Mouse (Mus musculus) Patski (cell line): ENCODE measurements around the gene Cdh22. TPM values are rescaled to one million over a fixed set of nuclear protein-coding genes. Genes with fewer than 3 reads are reported as not detected.

Experiments used
- ATAC-seq: fragments of 100-300 bp; one replicate; pipeline ENCODE4 v1.8.0; 2021
- CTCF ChIA-PET: fragments of 350-600 bp; sonication (Branson Sonifier 250); formaldehyde crosslinking; loops from one replicate; lab custom pipeline; 2022; ENCODE audit warnings: inconsistent platforms; lab: Charles Lee
- POLR2A ChIA-PET: fragments of 350-600 bp; sonication (Branson Sonifier 250); formaldehyde crosslinking; loops from one replicate; lab custom pipeline; 2022; ENCODE audit warnings: antibody characterized with exemption, inconsistent platforms; lab: Charles Lee
- DNase-seq: peaks from one replicate; pipeline ENCODE4 v3.0.0-alpha.2; 2011; ENCODE audit warnings: low read depth, low spot score
- H3K27me3 ChIP-seq: fragments of 371-371 bp; one replicate; pipeline ENCODE4 v1.5.1; 2021
- CTCF ChIP-seq: fragments of 100-300 bp; IDR thresholded peaks from one replicate; pipeline ENCODE4 v1.5.1; 2021
- in situ Hi-C: fragments of 300-500 bp; cut with MboI; formaldehyde crosslinking; loops from 3 replicates; pipeline ENCODE4 v1.11.1; 2018; ENCODE audit warnings: low pct_unique_long_range_greater_than_20kb, mixed read lengths
- polyA plus RNA-seq: library from polyadenylated mRNA; unstranded; gene quantifications from one replicate; pipeline ENCODE4 v1.2.3, GENCODE M21; 2021

Cdh22 gene
- polyA plus RNA-seq, 1 experiment from 2014 or later, result not detected

GRCm38 (mm10) chr2:165153006-165153405, 81.6 kb downstream of the Cdh22 start:
- ATAC-seq, result no peak
- CTCF ChIA-PET, result no interaction called here

GRCm38 (mm10) chr2:165149741-165150140, 84.9 kb downstream of the Cdh22 start:
- DNase-seq, result no peak
- in situ Hi-C loops, result no loop called here
- TF ChIP-seq CTCF, result no peak
- peaks cover 38% of the 10 kb centered on the region for H3K27me3 ChIP-seq
- ATAC-seq, result no peak
- POLR2A ChIA-PET, result interaction anchor here (0.6 kb wide), 1 partner anchor 139 kb away, joined by 9 read pairs; no protein-coding TSS in a partner anchor
- CTCF ChIA-PET, result no interaction called here

More at GRCm38 (mm10) chr2:165153006-165153405, 81.6 kb downstream of the Cdh22 start:
- peaks cover 29% of the 10 kb centered on the region for H3K27me3 ChIP-seq
- no peak for DNase-seq
- TF ChIP-seq CTCF, result no peak
- in situ Hi-C loops, result no loop called here
- POLR2A ChIA-PET, result no interaction called here

DNA sequence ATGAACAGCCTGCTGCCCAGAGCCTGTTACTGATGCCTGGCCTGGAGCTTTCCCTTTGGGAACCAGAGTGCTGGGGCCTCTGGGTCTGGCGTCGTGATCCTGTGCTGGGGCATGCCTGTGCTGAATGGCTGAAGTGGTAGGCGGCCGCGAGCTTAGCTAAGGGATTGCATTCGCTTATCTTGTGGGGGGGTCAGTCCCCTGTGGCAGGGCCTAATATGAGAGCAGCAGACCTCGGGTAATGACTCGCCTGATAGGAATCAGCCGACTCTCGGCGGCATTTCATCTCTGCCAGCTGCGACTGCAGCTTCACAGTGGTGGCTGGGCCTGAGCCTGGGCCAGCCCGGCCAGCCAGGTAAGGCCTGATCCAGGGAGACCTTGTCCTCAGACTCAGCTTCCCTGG, 88.8 kb downstream of the Cdh22 start:
- POLR2A ChIA-PET, result no interaction called here
- in situ Hi-C loops, result no loop called here
- DNase-seq, result no peak
- CTCF ChIA-PET, result interaction anchor here (1.3 kb wide), 1 partner anchor 10 kb away, joined by 3 read pairs; no protein-coding TSS in a partner anchor
- ATAC-seq, result no peak
- TF ChIP-seq CTCF, result no peak
- peaks cover 28% of the 10 kb centered on the region for H3K27me3 ChIP-seq

DNA sequence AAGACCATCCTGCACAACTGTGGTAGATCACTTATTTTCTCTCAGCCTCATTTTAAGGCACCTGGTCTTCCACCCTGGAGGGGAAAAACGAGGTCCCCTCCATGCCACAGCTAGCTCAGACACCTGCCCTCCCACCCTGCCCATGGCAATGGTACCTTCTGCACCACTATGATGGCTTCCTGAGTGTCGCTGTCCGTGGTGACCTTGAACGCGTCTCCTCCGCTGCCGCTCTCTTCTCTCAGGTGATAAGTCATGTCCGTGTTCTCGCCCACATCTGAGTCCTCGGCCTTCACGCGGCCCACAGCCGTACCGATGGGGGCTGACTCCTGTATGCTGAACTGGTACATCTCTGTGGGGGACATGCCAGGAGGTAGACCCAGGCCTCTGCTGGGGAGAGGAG, 91.2 kb downstream of the Cdh22 start:
- H3K27me3 ChIP-seq, result peaks cover 35% of the 10 kb centered on the region
- ChIA-PET POLR2A (no interaction called here), CTCF (no interaction called here)
- TF ChIP-seq CTCF, result no peak
- ATAC-seq (no peak), DNase-seq (no peak)
- in situ Hi-C loops, result no loop called here

DNA sequence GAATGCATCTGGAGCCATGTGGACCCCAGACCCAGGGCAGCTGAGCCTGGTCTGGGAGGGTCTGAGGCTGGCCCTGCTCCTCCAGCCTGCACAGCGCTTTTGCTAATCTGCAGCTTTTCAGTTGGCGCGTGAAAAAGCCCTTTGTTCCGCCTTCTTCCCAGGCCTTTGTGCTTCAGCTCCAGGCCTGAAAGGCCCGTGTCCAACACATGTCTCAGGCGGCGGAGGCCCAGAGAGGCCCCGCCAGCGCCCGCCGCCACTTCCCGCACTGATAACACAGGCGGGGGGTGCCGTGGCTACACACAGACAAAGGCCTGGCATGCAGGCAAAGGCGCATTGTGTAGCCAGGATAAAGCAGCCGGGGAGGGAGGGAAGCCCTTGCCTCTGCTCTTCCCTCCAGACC, 98.6 kb downstream of the Cdh22 start:
- no peak for DNase-seq

DNA sequence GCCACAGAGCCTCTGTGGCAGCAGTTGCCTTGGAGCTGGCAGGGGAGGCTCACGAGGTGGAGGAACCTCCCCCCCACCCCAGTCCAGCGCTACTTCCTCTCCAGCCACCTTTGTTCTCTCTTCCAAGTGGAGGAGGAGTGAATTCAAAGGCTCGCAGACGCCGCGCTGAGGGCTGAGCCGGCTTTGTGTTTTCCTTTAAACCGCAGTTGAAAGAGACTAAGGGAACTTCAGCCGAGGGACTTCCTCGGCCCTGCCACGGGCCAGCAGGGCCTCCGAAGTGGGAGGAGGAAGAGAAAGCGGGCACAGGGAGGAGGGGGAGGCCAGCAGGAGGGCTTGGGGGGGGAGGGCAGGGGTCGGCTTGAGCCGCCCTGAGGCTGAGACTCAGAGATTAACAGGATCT, 101.1 kb downstream of the Cdh22 start:
- TF ChIP-seq CTCF, result no peak
- H3K27me3 ChIP-seq, result peaks cover 34% of the 10 kb centered on the region
- ATAC-seq (no peak), DNase-seq (no peak)
- in situ Hi-C loops, result no loop called here
- ChIA-PET POLR2A (no interaction called here), CTCF (no interaction called here)

More for the DNA sequence above, 98.6 kb downstream of the Cdh22 start:
- CTCF ChIA-PET, result no interaction called here
- ATAC-seq, result no peak
- peaks cover 31% of the 10 kb centered on the region for H3K27me3 ChIP-seq
- in situ Hi-C loops, result no loop called here
- POLR2A ChIA-PET, result no interaction called here
- TF ChIP-seq CTCF, result no peak

DNA sequence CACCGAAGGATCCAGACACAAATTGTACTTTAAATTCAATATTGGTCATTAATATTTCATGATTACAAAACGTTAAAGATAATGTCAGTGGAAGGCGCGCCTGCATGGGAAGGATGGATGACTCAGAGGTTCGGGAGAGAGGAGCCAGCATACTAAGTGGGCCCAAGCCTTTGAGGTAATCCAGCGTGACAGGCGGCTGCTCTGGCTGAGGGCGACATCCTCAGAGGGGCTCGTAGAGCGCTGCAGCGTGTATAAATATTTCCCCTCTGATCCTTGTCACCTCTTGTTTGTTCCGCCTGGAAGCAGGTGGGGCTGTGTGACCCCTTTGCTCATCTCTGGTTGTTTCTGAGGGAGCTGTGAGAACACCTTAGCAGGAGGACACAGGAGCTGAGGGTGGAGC, 103.2 kb downstream of the Cdh22 start:
- H3K27me3 ChIP-seq, result peaks cover 53% of the 10 kb centered on the region
- in situ Hi-C loops, result no loop called here
- ATAC-seq (no peak), DNase-seq (no peak)
- CTCF ChIA-PET, result no interaction called here
- POLR2A ChIA-PET, result no interaction called here
- TF ChIP-seq CTCF, result no peak

- ATAC-seq (no peak), DNase-seq (no peak)
- CTCF ChIA-PET, result no interaction called here
- H3K27me3 ChIP-seq, result peaks cover 52% of the 10 kb centered on the region
- no peak for TF ChIP-seq CTCF
- POLR2A ChIA-PET, result no interaction called here
- in situ Hi-C loops, result no loop called here
Observed at GRCm38 (mm10) chr2:165129189-165129588, 105.5 kb downstream of the Cdh22 start.

DNA sequence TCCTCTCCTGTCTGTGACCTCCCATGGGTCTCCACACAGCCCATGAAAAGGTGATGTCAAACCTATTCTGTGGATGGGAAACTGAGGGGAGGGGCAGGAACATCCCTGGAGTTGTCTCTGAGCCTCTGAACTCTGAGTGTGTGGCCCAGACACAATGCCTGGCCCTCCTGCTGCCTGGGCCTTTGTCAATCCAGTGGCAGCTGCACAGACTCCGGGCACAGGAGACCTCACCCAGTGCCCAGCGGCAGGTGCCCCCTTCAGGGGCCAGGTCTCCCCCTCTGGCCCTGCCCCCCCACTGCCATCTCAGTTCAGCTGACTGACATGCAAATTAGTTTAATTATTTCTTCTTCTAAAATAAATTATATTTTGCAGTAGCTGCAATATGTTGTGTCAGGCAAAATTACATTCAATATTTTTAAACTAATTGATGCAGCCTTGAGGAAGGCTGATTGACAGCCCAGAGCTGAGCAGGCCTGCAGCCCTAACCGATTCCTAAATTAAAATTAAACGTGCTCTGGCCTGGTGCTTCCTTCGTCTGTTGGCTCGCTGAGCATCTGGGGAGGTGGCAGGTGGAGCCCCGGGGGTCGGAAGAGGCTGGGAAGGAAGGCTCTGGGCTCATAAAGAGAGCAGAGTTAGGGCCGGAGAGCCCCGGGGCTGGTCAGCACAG, 107.6 kb downstream of the Cdh22 start:
- ATAC-seq (no peak), DNase-seq (no peak)
- POLR2A ChIA-PET, result no interaction called here
- in situ Hi-C loops, result no loop called here
- H3K27me3 ChIP-seq, result peaks cover 41% of the 10 kb centered on the region
- no peak for TF ChIP-seq CTCF
- CTCF ChIA-PET, result no interaction called here

DNA sequence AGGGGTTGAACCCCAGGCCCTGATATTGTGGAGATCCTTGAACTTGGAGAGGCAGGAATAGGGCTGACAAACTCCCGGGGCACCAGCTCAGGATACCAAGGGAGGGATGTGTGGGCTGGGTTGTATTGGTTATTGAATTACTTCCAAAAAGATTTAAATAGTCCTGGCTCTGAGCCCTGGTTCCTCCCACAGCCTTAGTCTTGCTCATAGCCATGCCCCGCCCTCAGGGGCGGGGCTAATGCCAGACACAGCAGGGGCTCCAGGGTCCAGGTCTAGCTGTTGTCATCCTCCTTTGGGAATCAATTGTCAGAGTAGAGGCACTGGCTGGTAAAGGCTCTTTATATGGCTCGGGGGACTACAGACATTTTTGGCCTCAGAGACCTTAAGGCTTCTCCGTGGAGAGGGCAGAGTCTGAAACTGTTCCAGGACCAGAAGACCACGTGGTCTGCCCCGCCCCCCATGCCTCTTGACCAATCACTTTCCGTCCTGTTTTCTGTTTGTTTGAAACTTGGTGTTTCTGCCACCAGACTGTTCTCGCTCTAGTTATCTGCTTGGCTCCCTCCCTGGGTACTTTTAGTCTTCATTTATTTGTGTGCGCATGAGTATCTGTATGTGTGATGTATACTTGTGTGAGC, 113.3 kb downstream of the Cdh22 start:
- H3K27me3 ChIP-seq, result peaks cover 35% of the 10 kb centered on the region
- ChIA-PET POLR2A (no interaction called here), CTCF (no interaction called here)
- no peak for TF ChIP-seq CTCF
- no peak for ATAC-seq
- in situ Hi-C loops, result no loop called here
- DNase-seq, result no peak

- CTCF ChIA-PET, result no interaction called here
- no peak for ATAC-seq
- no peak for TF ChIP-seq CTCF
- POLR2A ChIA-PET, result no interaction called here
- no peak for DNase-seq
- in situ Hi-C loops, result no loop called here
- peaks cover 31% of the 10 kb centered on the region for H3K27me3 ChIP-seq
Observed at GRCm38 (mm10) chr2:165120765-165121164, 113.9 kb downstream of the Cdh22 start.
